Mouse (Mus musculus): ENCODE data around the gene Nrbf2. TPM values are rescaled to one million over a fixed set of nuclear protein-coding genes. Genes with fewer than 3 reads are reported as not detected.

Gene Nrbf2
- total and polyA plus RNA-seq, 2 experiments from 2014 or later, result 15.5 to 34.4 TPM

- no peaks in the 10 kb centered on the region for H3K36me3 ChIP-seq (ENCODE audit: insufficient read depth, low read length)
- no peak overlapping the region for H3K4me2 ChIP-seq (ENCODE audit: low read depth, low read length, poor library complexity, severe bottlenecking)
- no peaks in the 10 kb centered on the region for H3K4me1 ChIP-seq (ENCODE audit: insufficient read depth, low read length)
- ATAC-seq (ENCODE audit: low FRiP score) (no peak), DNase-seq (ENCODE audit: low spot score) (no peak)
- no peaks in the 10 kb centered on the region for H3K9me3 ChIP-seq (ENCODE audit: low read length)
- no peaks in the 10 kb centered on the region for H3K27me3 ChIP-seq (ENCODE audit: insufficient read depth, low read length)
- no peak overlapping the region for H3K9ac ChIP-seq (replicated peaks; ENCODE audit: low read length, poor library complexity, severe bottlenecking)
- WGBS, result 94% methylated on average over 17 of the region's 17 CpGs
- H3K27ac ChIP-seq (ENCODE audit: low read depth, low read length), result no peak overlapping the region
- no peak for TF ChIP-seq CTCF (IDR thresholded peaks at IDR 0.05)
- H3K4me3 ChIP-seq (ENCODE audit: low read depth, low read length), result no peak overlapping the region
These were observed 12.2 kb upstream of the Nrbf2 start for GRCm38 (mm10) chr10:67297175-67297855.

DNA sequence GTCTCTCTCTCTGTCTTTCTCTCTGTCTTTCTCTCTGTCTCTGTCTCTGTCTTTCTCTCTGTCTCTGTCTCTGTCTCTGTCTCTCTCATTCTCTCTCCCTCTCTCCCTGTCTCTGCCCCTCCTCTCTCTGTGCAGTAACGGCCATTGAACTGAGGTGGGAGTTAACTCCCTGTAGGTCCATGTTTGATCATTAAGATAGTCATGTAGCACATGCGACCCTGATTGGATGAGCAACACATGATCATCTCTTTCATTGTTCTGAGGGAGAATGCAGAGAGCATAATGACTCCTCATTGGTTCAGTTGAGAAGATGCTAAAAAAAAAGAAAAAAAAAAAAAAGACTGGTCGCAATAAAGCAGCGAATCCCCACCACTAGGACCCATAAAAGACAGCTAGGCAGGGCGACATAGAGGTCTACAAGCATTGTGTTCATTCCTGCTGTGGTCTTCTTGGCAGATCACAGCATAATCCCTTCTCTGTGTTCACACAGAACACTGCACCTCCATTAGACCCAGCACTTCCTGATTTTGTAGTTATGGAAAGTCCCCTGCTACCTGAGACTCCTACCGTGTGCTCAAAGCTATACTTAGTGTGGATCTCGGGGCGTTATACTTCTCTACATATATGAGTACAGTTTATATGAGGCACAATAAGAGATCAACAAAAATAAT is 11.5 kb upstream of the Nrbf2 start:
- no peaks in the 10 kb centered on the region for H3K9me3 ChIP-seq (ENCODE audit: low read length)
- DNase-seq (ENCODE audit: low spot score) (no peak), ATAC-seq (ENCODE audit: low FRiP score) (no peak)
- H3K9ac ChIP-seq (replicated peaks; ENCODE audit: low read length, poor library complexity, severe bottlenecking), result no peak overlapping the region
- H3K4me2 ChIP-seq (ENCODE audit: low read depth, low read length, poor library complexity, severe bottlenecking), result no peak overlapping the region
- no peak overlapping the region for H3K27ac ChIP-seq (ENCODE audit: low read depth, low read length)
- no peak overlapping the region for H3K4me3 ChIP-seq (ENCODE audit: low read depth, low read length)
- H3K4me1 ChIP-seq (ENCODE audit: insufficient read depth, low read length), result no peaks in the 10 kb centered on the region
- TF ChIP-seq CTCF (IDR thresholded peaks at IDR 0.05), result no peak
- no peaks in the 10 kb centered on the region for H3K27me3 ChIP-seq (ENCODE audit: insufficient read depth, low read length)
- H3K36me3 ChIP-seq (ENCODE audit: insufficient read depth, low read length), result no peaks in the 10 kb centered on the region
- WGBS, result 84% methylated on average over 8 of the region's 8 CpGs

GRCm38 (mm10) chr10:67295938-67296466 is 10.9 kb upstream of the Nrbf2 start:
- H3K9me3 ChIP-seq (ENCODE audit: low read length), result no peaks in the 10 kb centered on the region
- no peak overlapping the region for H3K27ac ChIP-seq (ENCODE audit: low read depth, low read length)
- no peak for ATAC-seq (ENCODE audit: low FRiP score)
- 83% methylated on average over 7 of the region's 7 CpGs for WGBS
- H3K27me3 ChIP-seq (ENCODE audit: insufficient read depth, low read length), result no peaks in the 10 kb centered on the region
- H3K36me3 ChIP-seq (ENCODE audit: insufficient read depth, low read length), result no peaks in the 10 kb centered on the region
- no peak overlapping the region for H3K4me3 ChIP-seq (ENCODE audit: low read depth, low read length)
- no peaks in the 10 kb centered on the region for H3K4me1 ChIP-seq (ENCODE audit: insufficient read depth, low read length)
- H3K4me2 ChIP-seq (ENCODE audit: low read depth, low read length, poor library complexity, severe bottlenecking), result no peak overlapping the region
- TF ChIP-seq CTCF (IDR thresholded peaks at IDR 0.05), result no peak
- H3K9ac ChIP-seq (replicated peaks; ENCODE audit: low read length, poor library complexity, severe bottlenecking), result no peak overlapping the region
- DNase-seq (ENCODE audit: low spot score), result no peak

DNA sequence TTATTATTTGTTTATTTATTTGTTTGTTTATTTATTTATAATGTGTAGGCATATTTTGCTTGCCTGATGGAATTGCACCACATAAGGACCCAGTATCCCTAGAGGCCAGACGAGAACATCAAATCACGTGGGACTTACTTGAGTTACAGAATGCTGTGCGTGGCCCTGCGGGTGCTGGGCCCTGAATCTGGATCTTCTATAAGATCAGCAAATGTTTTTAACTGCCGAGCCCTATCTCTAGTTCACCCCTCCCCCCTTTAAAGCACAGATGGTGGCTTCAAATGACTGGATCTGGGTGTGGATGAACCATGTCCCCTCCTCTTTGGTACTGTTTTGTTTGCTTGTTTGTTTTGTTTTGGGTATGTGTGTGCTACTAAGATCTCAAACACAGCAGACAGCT is 10.2 kb upstream of the Nrbf2 start:
- no peak overlapping the region for H3K4me3 ChIP-seq (ENCODE audit: low read depth, low read length)
- H3K4me1 ChIP-seq (ENCODE audit: insufficient read depth, low read length), result no peaks in the 10 kb centered on the region
- no peaks in the 10 kb centered on the region for H3K27me3 ChIP-seq (ENCODE audit: insufficient read depth, low read length)
- DNase-seq (ENCODE audit: low spot score) (no peak), ATAC-seq (ENCODE audit: low FRiP score) (no peak)
- no peaks in the 10 kb centered on the region for H3K36me3 ChIP-seq (ENCODE audit: insufficient read depth, low read length)
- no peaks in the 10 kb centered on the region for H3K9me3 ChIP-seq (ENCODE audit: low read length)
- 84% methylated on average over 5 of the region's 5 CpGs for WGBS
- no peak overlapping the region for H3K9ac ChIP-seq (replicated peaks; ENCODE audit: low read length, poor library complexity, severe bottlenecking)
- no peak overlapping the region for H3K27ac ChIP-seq (ENCODE audit: low read depth, low read length)
- H3K4me2 ChIP-seq (ENCODE audit: low read depth, low read length, poor library complexity, severe bottlenecking), result no peak overlapping the region
- TF ChIP-seq CTCF (IDR thresholded peaks at IDR 0.05), result no peak

DNA sequence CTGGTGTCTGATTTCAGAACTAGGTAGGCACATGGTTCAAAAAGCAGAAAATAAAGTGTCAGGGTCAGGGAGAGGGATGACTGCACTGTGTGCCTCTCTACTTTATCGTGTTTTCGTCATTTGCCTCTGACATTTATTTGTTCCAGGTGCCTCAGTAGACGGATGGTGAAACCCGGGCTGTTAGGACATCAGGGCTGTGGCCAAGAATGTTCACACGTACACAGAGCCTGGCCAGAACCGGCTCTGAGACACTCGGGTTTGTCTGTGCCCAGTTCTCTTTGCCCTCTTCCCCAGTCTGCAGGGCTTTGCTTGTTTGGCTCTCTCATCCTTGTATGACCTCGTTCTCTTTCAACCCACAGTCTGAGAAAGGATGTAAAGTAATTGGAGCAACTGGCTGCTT is 6.0 kb upstream of the Nrbf2 start:
- ATAC-seq (ENCODE audit: low FRiP score), result no peak
- H3K4me2 ChIP-seq (ENCODE audit: low read depth, low read length, poor library complexity, severe bottlenecking), result no peak overlapping the region
- 83% methylated on average over 8 of the region's 8 CpGs for WGBS
- no peak overlapping the region for H3K4me3 ChIP-seq (ENCODE audit: low read depth, low read length)
- H3K27me3 ChIP-seq (ENCODE audit: insufficient read depth, low read length), result no peaks in the 10 kb centered on the region
- H3K9ac ChIP-seq (replicated peaks; ENCODE audit: low read length, poor library complexity, severe bottlenecking), result no peak overlapping the region
- no peak overlapping the region for H3K27ac ChIP-seq (ENCODE audit: low read depth, low read length)
- DNase-seq (ENCODE audit: low spot score), result no peak
- no peaks in the 10 kb centered on the region for H3K36me3 ChIP-seq (ENCODE audit: insufficient read depth, low read length)
- no peaks in the 10 kb centered on the region for H3K4me1 ChIP-seq (ENCODE audit: insufficient read depth, low read length)
- no peaks in the 10 kb centered on the region for H3K9me3 ChIP-seq (ENCODE audit: low read length)
- TF ChIP-seq CTCF (IDR thresholded peaks at IDR 0.05), result no peak

DNA sequence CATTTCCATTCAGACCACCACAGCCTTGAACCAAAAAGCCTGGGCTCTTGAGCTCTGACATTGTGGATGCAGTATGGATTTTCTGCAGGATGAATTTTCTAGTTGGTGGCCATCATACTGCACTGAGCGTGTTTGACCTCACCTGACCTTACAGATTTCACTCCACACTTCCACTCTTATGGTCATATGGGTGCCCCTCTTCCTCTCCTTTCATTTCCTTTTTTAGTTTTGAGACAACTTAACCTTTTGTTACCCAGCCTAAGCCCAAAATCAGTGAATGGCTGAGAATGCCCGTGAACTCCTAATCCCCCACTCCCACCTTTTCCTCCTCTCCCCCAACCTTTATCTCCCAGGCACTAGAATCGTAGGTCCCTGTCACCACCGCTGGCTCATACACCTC is 5.5 kb upstream of the Nrbf2 start:
- DNase-seq (ENCODE audit: low spot score) (no peak), ATAC-seq (ENCODE audit: low FRiP score) (no peak)
- no peak for TF ChIP-seq CTCF (IDR thresholded peaks at IDR 0.05)
- no peak overlapping the region for H3K4me2 ChIP-seq (ENCODE audit: low read depth, low read length, poor library complexity, severe bottlenecking)
- no peak overlapping the region for H3K4me3 ChIP-seq (ENCODE audit: low read depth, low read length)
- H3K27me3 ChIP-seq (ENCODE audit: insufficient read depth, low read length), result no peaks in the 10 kb centered on the region
- WGBS, result 60% methylated on average over 4 of the region's 4 CpGs
- H3K36me3 ChIP-seq (ENCODE audit: insufficient read depth, low read length), result no peaks in the 10 kb centered on the region
- H3K9me3 ChIP-seq (ENCODE audit: low read length), result no peaks in the 10 kb centered on the region
- no peaks in the 10 kb centered on the region for H3K4me1 ChIP-seq (ENCODE audit: insufficient read depth, low read length)
- H3K27ac ChIP-seq (ENCODE audit: low read depth, low read length), result no peak overlapping the region
- no peak overlapping the region for H3K9ac ChIP-seq (replicated peaks; ENCODE audit: low read length, poor library complexity, severe bottlenecking)
